Mouse (Mus musculus) neural tube, embryonic 15.5 days (tissue): ENCODE data around the gene Cab39l. TPM values are rescaled to one million over a fixed set of nuclear protein-coding genes. Genes with fewer than 3 reads are reported as not detected.

Experiments used
- polyA plus RNA-seq: library from polyadenylated mRNA; unstranded; fragments of >200 nt; fragmentation: Nextera tagmentation; extraction: Ambion mirVana; gene quantifications from 2 replicates; pipeline ENCODE4 v1.2.1, GENCODE M21; 2015

The Cab39l gene
- polyA plus RNA-seq, 1 experiment from 2014 or later, result 19.8 TPM

Other genes starting within 250 kb of the Cab39l start
- gene Rcbtb1, start 239.8 kb upstream of the Cab39l start, polyA plus RNA-seq, result 40.5 and 43.2 TPM in 2 replicates
- gene Gm6904, start 180.8 kb upstream of the Cab39l start, polyA plus RNA-seq, result not detected in 2 replicates
- gene Phf11a, start 143.4 kb upstream of the Cab39l start, polyA plus RNA-seq, result 0.14 TPM in 1 of 2 replicates, not detected in the other
- gene Phf11b, start 99.6 kb upstream of the Cab39l start, polyA plus RNA-seq, result 0.42 and 1.4 TPM in 2 replicates
- gene Phf11d, start 75.5 kb upstream of the Cab39l start, polyA plus RNA-seq, result 0.50 and 1.3 TPM in 2 replicates
- gene Phf11c, start 45.6 kb upstream of the Cab39l start, polyA plus RNA-seq, result 0.23 and 0.57 TPM in 2 replicates
- 3.9 and 7.1 TPM in 2 replicates for gene Setdb2, start 88 bp upstream of the Cab39l start, polyA plus RNA-seq
- 31.1 and 37.6 TPM in 2 replicates for gene Cdadc1, start 157.0 kb downstream of the Cab39l start, polyA plus RNA-seq
- gene Shisa2, start 184.3 kb downstream of the Cab39l start, polyA plus RNA-seq, result 6.0 and 12.5 TPM in 2 replicates